Mouse (Mus musculus) lung, embryonic 15.5 days (tissue): ENCODE data around the gene Rps7. TPM values are rescaled to one million over a fixed set of nuclear protein-coding genes. Genes with fewer than 3 reads are reported as not detected.

ENCODE experiments used
- ATAC-seq: fragments of 200-750 bp; cut with Nextera tagmentation; 2 replicates; pipeline ENCODE4 v1.8.0; 2017; ENCODE audit warnings: moderate number of reproducible peaks, borderline replicate concordance; ENCODE audit not compliant: low FRiP score, low TSS enrichment; ENCODE audit errors: extremely low read depth
- H3K27ac ChIP-seq: fragments of 300-500 bp; sonication (generic); 2 replicates; pipeline ENCODE4 v1.5.1; 2015; ENCODE audit warnings: moderate library complexity, mild to moderate bottlenecking, inconsistent platforms
- H3K27me3 ChIP-seq: fragments of 300-500 bp; sonication (generic); 2 replicates; pipeline ENCODE4 v1.6.1; 2015; ENCODE audit warnings: inconsistent platforms
- H3K36me3 ChIP-seq: fragments of 300-500 bp; sonication (generic); 2 replicates; pipeline ENCODE4 v1.6.1; 2015; ENCODE audit warnings: inconsistent platforms
- H3K4me1 ChIP-seq: fragments of 300-500 bp; sonication (generic); 2 replicates; pipeline ENCODE4 v1.6.1; 2015; ENCODE audit warnings: inconsistent platforms
- H3K4me2 ChIP-seq: fragments of 300-500 bp; sonication (generic); 2 replicates; pipeline ENCODE4 v1.6.1; 2015; ENCODE audit warnings: inconsistent platforms, mild to moderate bottlenecking, moderate library complexity
- H3K4me3 ChIP-seq: fragments of 300-500 bp; sonication (generic); 2 replicates; pipeline ENCODE4 v1.5.1; 2015; ENCODE audit warnings: mild to moderate bottlenecking, inconsistent platforms
- H3K9ac ChIP-seq: fragments of 300-500 bp; sonication (generic); 2 replicates; pipeline ENCODE4 v1.6.1; 2015; ENCODE audit warnings: inconsistent platforms
- H3K9me3 ChIP-seq: fragments of 300-500 bp; sonication (generic); 2 replicates; pipeline ENCODE4 v1.6.1; 2016; ENCODE audit warnings: inconsistent platforms
- WGBS: fragments of 180-500 bp; shearing (Covaris S2); methylation state at CpG from one replicate; pipeline ENCODE4 v1.1.7; 2015; 5-methylcytosine and 5-hydroxymethylcytosine counted together
- polyA plus RNA-seq: library from polyadenylated mRNA; unstranded; fragments of >200 nt; fragmentation: Nextera tagmentation; extraction: Ambion mirVana; gene quantifications from 2 replicates; pipeline ENCODE4 v1.2.1, GENCODE M21; 2015

Gene Rps7
- polyA plus RNA-seq, 1 experiment from 2014 or later, result 664 TPM

DNA sequence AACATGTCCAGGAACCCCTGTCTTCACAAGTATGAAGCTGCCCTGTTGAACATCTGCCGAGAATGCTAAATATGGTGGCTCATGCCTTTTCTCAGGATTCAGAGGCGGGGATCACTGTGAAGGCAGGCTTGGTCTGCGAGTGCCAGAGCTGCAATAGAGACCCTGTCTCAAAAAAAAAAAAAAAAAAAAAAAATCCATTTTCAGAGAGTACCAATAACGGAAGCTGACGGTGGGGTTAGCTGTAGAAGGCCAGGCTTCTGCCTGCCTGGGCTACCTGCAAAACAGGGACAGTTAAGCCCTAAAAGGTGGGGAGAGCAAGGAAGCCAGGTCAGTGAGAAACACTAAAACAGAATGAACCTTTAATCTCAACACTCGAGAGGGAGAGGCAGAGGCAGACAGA is 790 bp upstream of the Rps7 start:
- Histone ChIP-seq H3K9ac (no peak overlapping the region; the same call in 1 of the 2 replicates), H3K27ac (no peak overlapping the region), H3K36me3 (peaks cover 30% of the 10 kb centered on the region), H3K27me3 (no peaks in the 10 kb centered on the region), H3K4me2 (peak overlapping the region; percentile 51), H3K4me1 (peaks cover 19% of the 10 kb centered on the region), H3K4me3 (peak overlapping the region; percentile 78), H3K9me3 (no peaks in the 10 kb centered on the region)
- ATAC-seq, result no peak
- WGBS, result 87% methylated on average over 6 of the region's 6 CpGs

DNA sequence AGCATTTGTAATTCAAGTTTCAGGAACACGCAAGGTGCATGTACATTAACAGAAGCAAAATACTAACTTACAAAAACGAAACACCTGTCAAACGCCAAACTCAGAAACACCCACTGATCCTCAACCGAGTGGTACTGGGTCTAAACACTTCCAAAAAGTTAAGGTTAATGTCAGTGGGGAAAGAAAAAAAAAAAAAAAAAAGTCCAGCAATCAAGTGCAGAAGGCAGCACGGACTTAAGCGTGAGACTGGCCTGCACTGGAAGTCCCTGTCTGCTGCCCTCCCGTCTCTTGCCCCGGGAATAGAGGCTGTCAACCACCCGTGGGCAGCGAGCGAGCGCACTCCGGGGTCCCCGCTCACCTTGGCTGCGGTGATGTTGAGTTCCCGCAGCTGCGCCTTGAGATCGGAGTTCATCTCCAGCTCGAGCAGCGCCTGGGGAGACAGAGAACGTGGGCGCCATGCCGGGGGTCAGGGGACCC is 657 bp downstream of the Rps7 start:
- no peaks in the 10 kb centered on the region for H3K9me3 ChIP-seq
- peak; percentile 27; the same call in 1 of the 2 replicates for ATAC-seq
- peak overlapping the region; percentile 59 for H3K27ac ChIP-seq
- peak overlapping the region; percentile 92 for H3K9ac ChIP-seq
- 2% methylated on average over 23 of the region's 23 CpGs for WGBS
- peak overlapping the region; percentile 78 for H3K4me3 ChIP-seq
- no peaks in the 10 kb centered on the region for H3K27me3 ChIP-seq
- H3K4me1 ChIP-seq, result peaks cover 19% of the 10 kb centered on the region
- H3K36me3 ChIP-seq, result peaks cover 44% of the 10 kb centered on the region
- H3K4me2 ChIP-seq, result peak overlapping the region; percentile 61

DNA sequence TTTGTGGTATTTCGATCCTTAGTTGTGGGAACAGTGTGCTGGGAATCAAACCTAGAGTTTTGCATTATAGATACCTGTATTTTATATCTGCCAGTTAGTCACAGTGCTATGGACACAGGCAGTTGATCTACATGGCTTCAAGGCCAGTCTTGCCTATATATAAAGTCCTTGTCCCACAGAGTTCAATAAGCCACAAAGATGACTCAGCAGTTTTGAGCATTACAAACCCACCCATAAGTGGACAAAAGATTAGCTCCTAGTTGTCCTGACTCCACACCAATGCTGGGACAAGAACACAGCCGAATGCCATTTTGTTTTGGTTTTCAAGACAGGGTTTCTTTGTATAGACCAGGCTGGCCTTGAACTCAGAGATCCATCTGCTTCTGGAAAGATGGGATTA is 7.3 kb downstream of the Rps7 start:
- peaks cover 6% of the 10 kb centered on the region for H3K4me1 ChIP-seq
- H3K9me3 ChIP-seq, result no peaks in the 10 kb centered on the region
- no peak overlapping the region for H3K4me2 ChIP-seq
- WGBS, result 92% methylated on average over 2 of the region's 2 CpGs
- H3K27me3 ChIP-seq, result no peaks in the 10 kb centered on the region
- no peak overlapping the region for H3K27ac ChIP-seq
- no peak overlapping the region for H3K9ac ChIP-seq
- peaks cover 52% of the 10 kb centered on the region for H3K36me3 ChIP-seq
- H3K4me3 ChIP-seq, result no peak overlapping the region
- no peak for ATAC-seq

DNA sequence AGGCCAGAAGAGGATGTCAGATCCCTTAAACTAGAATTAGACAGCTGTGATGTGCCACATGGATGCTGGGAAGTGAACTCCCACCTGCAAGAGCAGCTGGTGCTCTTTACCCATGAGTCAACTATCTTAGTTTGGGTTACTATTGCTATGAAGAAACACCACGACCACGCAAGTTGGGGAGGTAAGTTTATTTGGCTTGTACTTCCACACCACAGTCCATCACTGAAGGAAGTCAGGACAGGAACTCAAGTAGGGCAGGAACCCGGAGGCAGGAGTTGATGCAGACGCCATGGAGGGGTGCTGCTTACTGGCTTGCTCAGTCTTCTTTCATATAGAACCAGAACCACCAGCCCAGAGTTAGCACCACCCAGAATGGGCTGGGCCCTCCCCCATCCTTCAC is 8.7 kb downstream of the Rps7 start:
- peaks cover 39% of the 10 kb centered on the region for H3K36me3 ChIP-seq
- WGBS, result 48% methylated on average over 4 of the region's 4 CpGs

DNA sequence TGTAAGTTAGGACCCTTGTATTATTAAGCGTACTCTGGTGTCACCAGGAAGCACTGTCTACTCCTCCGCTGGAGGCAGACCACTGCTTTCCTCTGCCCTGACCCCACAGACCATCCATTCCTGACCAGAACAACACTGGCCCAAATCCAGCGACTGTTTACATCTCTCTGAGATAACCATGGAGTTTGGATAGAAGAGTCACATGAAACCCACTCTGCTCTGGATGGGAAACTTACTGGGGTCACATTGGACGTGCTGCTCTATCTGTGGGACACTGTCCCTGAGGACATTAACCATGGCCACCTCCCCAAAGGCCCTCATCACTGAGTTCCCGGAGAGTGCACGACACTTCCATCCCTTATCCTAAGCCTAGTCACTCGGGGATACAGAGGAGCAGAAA is 10.3 kb downstream of the Rps7 start:
- 45% methylated on average over 7 of the region's 7 CpGs for WGBS
- peaks cover 22% of the 10 kb centered on the region for H3K36me3 ChIP-seq

More for the DNA sequence above, 8.7 kb downstream of the Rps7 start:
- no peak for ATAC-seq
- no peak overlapping the region for H3K4me3 ChIP-seq
- H3K27me3 ChIP-seq, result no peaks in the 10 kb centered on the region
- peaks cover 13% of the 10 kb centered on the region for H3K4me1 ChIP-seq
- no peaks in the 10 kb centered on the region for H3K9me3 ChIP-seq
- no peak overlapping the region for H3K9ac ChIP-seq
- no peak overlapping the region for H3K4me2 ChIP-seq
- H3K27ac ChIP-seq, result no peak overlapping the region

DNA sequence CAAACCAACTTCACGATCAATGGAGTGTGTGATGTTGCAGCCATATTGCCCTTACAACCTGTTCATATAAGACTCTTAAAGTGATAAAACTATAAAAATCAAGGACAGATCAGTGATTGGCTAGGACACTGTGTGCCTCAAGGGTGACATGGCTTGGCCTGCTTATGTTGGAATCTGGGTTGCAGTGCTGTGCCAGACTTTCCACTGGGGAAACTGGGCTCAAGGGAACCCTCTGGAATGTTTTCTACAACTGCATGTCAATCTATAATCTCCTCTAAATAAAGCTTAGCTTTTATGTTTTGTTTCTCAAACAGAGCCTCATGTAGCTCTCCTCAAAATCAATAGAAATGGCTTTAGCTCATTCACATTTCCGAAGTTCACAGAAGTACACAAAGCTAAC is 11.5 kb downstream of the Rps7 start:
- Histone ChIP-seq H3K27ac (no peak overlapping the region), H3K36me3 (peaks cover 10% of the 10 kb centered on the region), H3K4me3 (no peak overlapping the region), H3K9me3 (no peaks in the 10 kb centered on the region), H3K4me2 (no peak overlapping the region), H3K4me1 (peaks cover 26% of the 10 kb centered on the region), H3K27me3 (no peaks in the 10 kb centered on the region), H3K9ac (no peak overlapping the region)
- ATAC-seq, result no peak
- 83% methylated on average over 2 of the region's 2 CpGs for WGBS

More for the DNA sequence above, 10.3 kb downstream of the Rps7 start:
- Histone ChIP-seq H3K27me3 (no peaks in the 10 kb centered on the region), H3K4me2 (no peak overlapping the region), H3K9me3 (no peaks in the 10 kb centered on the region), H3K4me3 (no peak overlapping the region), H3K27ac (no peak overlapping the region), H3K9ac (no peak overlapping the region), H3K4me1 (peaks cover 26% of the 10 kb centered on the region)
- ATAC-seq, result 0 out of 2 replicates have a peak, but pooled peaks have one; percentile 24

DNA sequence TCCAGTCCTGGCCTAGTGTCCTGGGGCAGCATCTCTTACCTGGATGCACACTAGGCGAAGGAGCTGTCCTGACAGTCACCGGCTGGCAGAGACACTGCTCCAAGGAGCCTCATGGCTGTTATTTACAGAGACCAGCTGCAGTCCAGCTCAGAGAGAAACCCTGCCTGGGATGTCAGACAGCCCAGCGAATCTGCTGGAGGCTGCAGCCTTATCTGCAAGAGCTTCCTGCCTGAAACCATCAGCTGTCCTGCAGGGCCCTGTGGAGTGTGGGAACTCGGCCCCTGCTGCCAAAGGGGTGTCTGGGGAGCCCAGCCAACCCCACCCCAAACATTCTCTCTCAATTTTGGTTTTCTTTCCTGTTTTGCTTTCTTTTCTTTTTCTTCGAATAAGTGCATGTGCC is 12.6 kb downstream of the Rps7 start, which contains the start of gene Colec11:
Gene Colec11 (minus strand): TSS at position 183 of the 400 bp plus-strand sequence.
- Histone ChIP-seq H3K27ac (peak within 1 kb of the TSS; percentile 66), H3K9me3 (no peaks in the 10 kb centered on the region), H3K9ac (no peak within 1 kb of the TSS), H3K27me3 (no peaks in the 10 kb centered on the region), H3K4me1 (peaks cover 26% of the 10 kb centered on the region), H3K4me2 (peak within 1 kb of the TSS; percentile 31; the same call in 1 of the 2 replicates), H3K36me3 (no peaks in the 10 kb centered on the region), H3K4me3 (no peak within 1 kb of the TSS)
- 19% methylated on average over 5 of the region's 5 CpGs for WGBS
- ATAC-seq, result peak; percentile 73; the same call in 1 of the 2 replicates

DNA sequence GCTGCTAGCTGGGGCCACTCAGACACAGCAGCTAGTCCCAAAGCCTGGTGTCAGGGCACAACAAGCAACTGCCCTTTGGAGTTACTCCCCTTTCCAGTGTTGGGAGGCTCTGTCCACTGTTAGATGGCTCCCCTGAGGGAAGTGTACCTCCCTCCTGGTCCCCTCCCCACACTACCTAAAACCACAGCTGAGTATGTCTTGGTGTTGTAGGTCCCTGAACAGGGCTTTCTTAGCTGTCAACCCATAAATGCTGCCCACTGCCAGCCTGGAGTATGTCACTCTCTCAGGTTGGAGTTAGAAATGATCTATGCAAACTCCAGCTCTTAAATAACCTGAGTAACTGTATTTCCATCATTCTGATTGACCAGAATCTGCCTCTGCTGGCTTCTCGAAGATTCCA is 13.1 kb downstream of the Rps7 start:
- peaks cover 26% of the 10 kb centered on the region for H3K4me1 ChIP-seq
- no peak overlapping the region for H3K4me2 ChIP-seq
- H3K4me3 ChIP-seq, result no peak overlapping the region
- no peak for ATAC-seq
- WGBS, result 43% methylated on average over 1 of the region's 1 CpGs
- H3K9me3 ChIP-seq, result no peaks in the 10 kb centered on the region
- H3K27ac ChIP-seq, result peak overlapping the region; percentile 66
- no peaks in the 10 kb centered on the region for H3K27me3 ChIP-seq
- H3K36me3 ChIP-seq, result no peaks in the 10 kb centered on the region
- no peak overlapping the region for H3K9ac ChIP-seq

DNA sequence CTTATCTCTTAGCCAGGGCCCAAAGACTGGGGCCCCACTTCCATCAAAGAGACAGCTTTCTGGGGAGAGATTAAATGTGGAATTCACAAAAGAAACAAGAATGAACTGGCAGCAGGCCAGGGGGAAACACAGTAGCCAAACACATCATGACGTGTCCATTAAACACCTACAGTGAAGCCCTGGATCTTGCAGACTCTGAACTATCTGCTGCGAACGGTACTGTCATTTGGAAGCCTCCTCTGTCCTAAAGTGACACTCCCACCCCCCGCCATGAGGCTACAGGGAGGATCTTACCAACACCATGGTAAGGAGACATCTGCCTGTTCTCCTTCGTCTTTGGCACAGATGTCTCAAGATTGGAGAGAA is 13.6 kb downstream of the Rps7 start:
- no peak overlapping the region for H3K4me3 ChIP-seq
- H3K9ac ChIP-seq, result no peak overlapping the region
- H3K36me3 ChIP-seq, result no peaks in the 10 kb centered on the region
- no peaks in the 10 kb centered on the region for H3K27me3 ChIP-seq
- H3K9me3 ChIP-seq, result no peaks in the 10 kb centered on the region
- WGBS, result 15% methylated on average over 5 of the region's 5 CpGs
- H3K4me1 ChIP-seq, result peaks cover 28% of the 10 kb centered on the region
- peak; percentile 37; the same call in 1 of the 2 replicates for ATAC-seq
- peak overlapping the region; percentile 31 for H3K4me2 ChIP-seq
- H3K27ac ChIP-seq, result peak overlapping the region; percentile 66; the same call in 1 of the 2 replicates

DNA sequence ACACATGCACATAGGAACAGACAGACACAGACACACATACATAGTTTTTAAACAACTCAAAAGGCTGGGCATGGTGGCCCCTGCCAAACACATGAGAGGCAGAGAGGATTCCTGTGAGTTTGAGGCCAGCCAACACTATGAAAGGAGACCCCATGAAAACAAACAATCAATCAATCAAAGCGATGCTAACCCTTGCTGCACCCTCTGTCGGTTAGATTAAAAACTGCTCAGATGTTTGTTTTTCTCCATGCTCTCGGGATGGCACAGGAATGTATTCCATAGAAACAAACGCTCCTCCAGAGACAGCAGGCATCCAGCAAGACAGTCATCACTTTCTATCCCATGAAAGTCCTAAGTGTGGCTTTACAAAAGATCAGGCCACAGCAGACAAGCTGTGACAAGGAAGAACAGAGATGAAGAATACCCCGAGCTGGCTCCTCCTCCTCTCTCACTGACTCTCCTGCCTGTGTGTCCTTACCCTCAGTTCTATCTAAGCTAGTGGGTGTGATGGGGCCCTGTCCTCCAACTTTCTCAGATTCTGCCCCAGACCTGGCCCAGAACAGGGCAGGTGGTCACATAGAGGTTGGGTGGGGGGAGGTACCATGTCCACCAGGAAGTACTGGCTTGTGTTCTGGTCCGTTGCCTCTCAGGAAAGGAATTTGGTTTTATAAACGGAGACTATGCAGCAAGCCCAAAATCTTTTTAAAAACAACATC is 14.1 kb downstream of the Rps7 start:
- peak overlapping the region; percentile 31 for H3K4me2 ChIP-seq
- no peaks in the 10 kb centered on the region for H3K9me3 ChIP-seq
- peak overlapping the region; percentile 70 for H3K27ac ChIP-seq
- no peak overlapping the region for H3K9ac ChIP-seq
- no peak overlapping the region for H3K4me3 ChIP-seq
- 4% methylated on average over 7 of the region's 7 CpGs for WGBS
- H3K4me1 ChIP-seq, result peaks cover 33% of the 10 kb centered on the region
- ATAC-seq, result peak; percentile 32; the same call in 1 of the 2 replicates
- no peaks in the 10 kb centered on the region for H3K36me3 ChIP-seq
- no peaks in the 10 kb centered on the region for H3K27me3 ChIP-seq

DNA sequence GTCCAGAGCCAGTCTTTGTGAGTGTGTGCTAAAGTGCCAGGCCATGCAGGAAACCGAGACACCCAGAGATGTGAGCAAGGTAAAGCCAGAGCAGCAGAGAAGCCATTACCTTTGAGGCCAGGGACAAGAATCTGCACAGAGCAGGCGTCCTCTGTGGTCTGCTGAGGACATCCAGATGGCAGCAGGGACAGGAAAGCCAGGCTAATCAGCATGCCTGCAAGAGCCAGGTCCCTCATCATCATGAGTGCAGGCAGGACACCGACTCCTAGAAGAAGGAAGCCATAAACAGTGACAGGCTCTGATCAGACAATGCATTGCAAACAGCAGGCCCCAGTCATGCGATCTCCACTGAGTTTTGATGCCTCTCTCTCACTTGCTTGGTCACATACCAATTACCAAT is 18.5 kb downstream of the Rps7 start:
- WGBS, result 57% methylated on average over 4 of the region's 4 CpGs
- Histone ChIP-seq H3K4me3 (no peak overlapping the region), H3K4me2 (no peak overlapping the region), H3K9me3 (no peaks in the 10 kb centered on the region), H3K9ac (no peak overlapping the region), H3K27ac (no peak overlapping the region), H3K27me3 (no peaks in the 10 kb centered on the region), H3K36me3 (no peaks in the 10 kb centered on the region), H3K4me1 (peaks cover 24% of the 10 kb centered on the region)
- ATAC-seq, result no peak

DNA sequence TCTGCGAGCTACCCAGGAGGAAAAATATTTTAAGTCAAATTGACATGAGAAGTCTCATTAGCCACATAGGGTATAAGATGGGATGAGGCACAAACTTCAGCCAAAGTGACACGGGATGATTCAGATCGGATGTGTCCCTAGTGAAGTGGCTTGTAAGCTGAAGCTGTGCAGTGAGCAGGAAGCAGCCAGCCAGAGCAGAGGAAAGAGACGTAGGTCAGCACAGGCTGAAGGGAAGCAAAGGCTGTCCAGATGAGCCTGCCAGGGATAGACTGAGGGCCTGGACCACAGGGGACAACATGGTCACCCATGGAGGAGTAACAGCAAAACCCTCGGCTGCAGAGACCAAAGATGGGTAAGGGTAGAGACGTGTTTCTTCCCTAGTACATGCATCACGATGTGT is 21.4 kb downstream of the Rps7 start:
- H3K4me3 ChIP-seq, result no peak overlapping the region
- no peaks in the 10 kb centered on the region for H3K27me3 ChIP-seq
- H3K4me2 ChIP-seq, result no peak overlapping the region
- H3K9ac ChIP-seq, result no peak overlapping the region
- H3K4me1 ChIP-seq, result 0 out of 2 replicates have a peak, but pooled peaks cover 9% of the 10 kb centered on the region
- no peaks in the 10 kb centered on the region for H3K36me3 ChIP-seq
- no peak for ATAC-seq
- WGBS, result 53% methylated on average over 7 of the region's 7 CpGs
- no peak overlapping the region for H3K27ac ChIP-seq
- H3K9me3 ChIP-seq, result no peaks in the 10 kb centered on the region
